Mouse (Mus musculus): Measurements from ENCODE around the gene Sumo2.
"Not testable (repeated sequence)": the region's sequence is repeated elsewhere in the genome, so short reads cannot be mapped to it uniquely, and the experiment has no call there.

The Sumo2 gene

GRCm38 (mm10) chr11:115536038-115536681 lies at the start of gene Sumo2:
Sumo2 (minus strand) TSS chr11:115536276.
- DNase-seq (ENCODE audit: low read depth, low spot score) = peak; percentile 98

- DNase-seq (ENCODE audit: low read depth, low spot score) = no peak
Observed at GRCm38 (mm10) chr11:115585573-115586100, 49.6 kb upstream of the Sumo2 start.

- DNase-seq (ENCODE audit: low read depth, low spot score) = no peak
Observed at GRCm38 (mm10) chr11:115584376-115585073, 48.4 kb upstream of the Sumo2 start.

GRCm38 (mm10) chr11:115582913-115583606 lies 47.0 kb upstream of the Sumo2 start:
- DNase-seq (ENCODE audit: low read depth, low spot score) = no peak

- DNase-seq (ENCODE audit: low read depth, low spot score) = no peak
Observed at GRCm38 (mm10) chr11:115579080-115579479, 43.0 kb upstream of the Sumo2 start.

GRCm38 (mm10) chr11:115564961-115565360 lies 28.9 kb upstream of the Sumo2 start:
- DNase-seq (ENCODE audit: low read depth, low spot score) = no peak

GRCm38 (mm10) chr11:115564064-115564809 lies 28.2 kb upstream of the Sumo2 start, which contains the start of gene Nup85:
Nup85 (plus strand) TSS chr11:115564434.
- peak; percentile 90 for DNase-seq (ENCODE audit: low read depth, low spot score)

GRCm38 (mm10) chr11:115563406-115563805 lies 27.3 kb upstream of the Sumo2 start:
- DNase-seq (ENCODE audit: low read depth, low spot score) = no peak

GRCm38 (mm10) chr11:115555717-115556116 lies 19.6 kb upstream of the Sumo2 start:
- no peak for DNase-seq (ENCODE audit: low read depth, low spot score)

GRCm38 (mm10) chr11:115552783-115553182 lies 16.7 kb upstream of the Sumo2 start:
- no peak for DNase-seq (ENCODE audit: low read depth, low spot score)

GRCm38 (mm10) chr11:115543571-115543970 lies 7.5 kb upstream of the Sumo2 start:
- no peak for DNase-seq (ENCODE audit: low read depth, low spot score)

GRCm38 (mm10) chr11:115538045-115538444 lies 2.0 kb upstream of the Sumo2 start:
- DNase-seq (ENCODE audit: low read depth, low spot score) = no peak

- DNase-seq (ENCODE audit: low read depth, low spot score) = no peak
Observed at GRCm38 (mm10) chr11:115536856-115537568, 936 bp upstream of the Sumo2 start.

- no peak for DNase-seq (ENCODE audit: low read depth, low spot score)
Observed at GRCm38 (mm10) chr11:115535401-115536037, 557 bp downstream of the Sumo2 start.

- no peak for DNase-seq (ENCODE audit: low read depth, low spot score)
Observed at GRCm38 (mm10) chr11:115534759-115535371, 1.2 kb downstream of the Sumo2 start.

- not testable (repeated sequence) for DNase-seq (ENCODE audit: low read depth, low spot score)
Observed at GRCm38 (mm10) chr11:115526446-115526845, 9.6 kb downstream of the Sumo2 start.

- no peak for DNase-seq (ENCODE audit: low read depth, low spot score)
Observed at GRCm38 (mm10) chr11:115522703-115523102, 13.4 kb downstream of the Sumo2 start.

- DNase-seq (ENCODE audit: low read depth, low spot score) = no peak
Observed at GRCm38 (mm10) chr11:115522238-115522637, 13.8 kb downstream of the Sumo2 start.

GRCm38 (mm10) chr11:115521080-115521479 lies 15.0 kb downstream of the Sumo2 start:
- no peak for DNase-seq (ENCODE audit: low read depth, low spot score)

- DNase-seq (ENCODE audit: low read depth, low spot score) = no peak
Observed at GRCm38 (mm10) chr11:115520218-115520617, 15.9 kb downstream of the Sumo2 start.

Measured in WW6 (cell line).